Comparison of ENCODE assay signal across 8 mouse cellular contexts in the genomic region with DNA sequence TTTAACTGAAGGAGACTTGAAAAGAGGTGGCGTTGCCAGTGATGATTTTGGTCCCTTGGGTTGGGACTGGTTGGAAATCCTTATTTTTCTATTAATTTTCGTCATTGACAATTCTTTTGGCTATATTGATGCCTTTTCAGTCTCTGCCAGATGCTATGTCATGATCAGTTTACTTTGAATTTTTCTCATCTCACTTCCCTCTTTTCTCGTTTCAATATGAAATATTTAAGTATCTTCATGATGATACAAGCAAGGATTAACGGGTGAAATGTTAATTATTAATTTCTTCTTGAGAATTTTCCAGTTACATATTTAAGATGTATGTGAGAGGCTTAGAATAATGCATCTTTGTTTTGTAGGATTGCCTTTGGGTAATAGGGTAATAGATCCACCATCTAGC. TPM values are rescaled to one million over a fixed set of nuclear protein-coding genes. Genes with fewer than 3 reads are reported as not detected.
DNase-seq lines count a peak whose midpoint lies in the region; ATAC-seq lines count a peak whose summit lies in the region.

No protein-coding gene starts in this region.

- no peaks in the 10 kb centered on the region for H3K9me3 ChIP-seq in heart, embryonic 10.5 days
- no peaks in the 10 kb centered on the region for H3K9me3 ChIP-seq in forebrain, embryonic 12.5 days
- no peaks in the 10 kb centered on the region for H3K9me3 ChIP-seq in liver, embryonic 12.5 days (replicated peaks)

- H3K27me3 ChIP-seq in heart, embryonic 10.5 days (ENCODE audit: insufficient read depth, poor library complexity, severe bottlenecking): no peaks in the 10 kb centered on the region
- H3K27me3 ChIP-seq in forebrain, embryonic 12.5 days: peaks cover 3% of the 10 kb centered on the region
- 0 out of 2 replicates have a peak, but pooled peaks cover 8% of the 10 kb centered on the region for H3K27me3 ChIP-seq in liver, embryonic 12.5 days (replicated peaks)

- H3K36me3 ChIP-seq in heart, embryonic 10.5 days: no peaks in the 10 kb centered on the region
- H3K36me3 ChIP-seq in forebrain, embryonic 12.5 days (replicated peaks): no peaks in the 10 kb centered on the region
- H3K36me3 ChIP-seq in liver, embryonic 12.5 days: no peaks in the 10 kb centered on the region

- peak overlapping the region; percentile 99 for H3K4me3 ChIP-seq in heart, embryonic 10.5 days
- peak overlapping the region; percentile 97 for H3K4me3 ChIP-seq in forebrain, embryonic 12.5 days (replicated peaks)
- peak overlapping the region; percentile 98 for H3K4me3 ChIP-seq in liver, embryonic 12.5 days

- 24% methylated on average over 4 of the region's 4 CpGs for WGBS in heart, embryonic 10.5 days
- 26% methylated on average over 4 of the region's 4 CpGs for WGBS in forebrain, embryonic 12.5 days
- WGBS in liver, embryonic 12.5 days (ENCODE audit: insufficient replicate concordance): 16% methylated on average over 4 of the region's 4 CpGs

- peak overlapping the region; percentile 99 for H3K9ac ChIP-seq in forebrain, embryonic 12.5 days
- peak overlapping the region; percentile 99 for H3K9ac ChIP-seq in liver, embryonic 12.5 days

- H3K27ac ChIP-seq in heart, embryonic 10.5 days: peak overlapping the region; percentile 99
- peak overlapping the region; percentile 99 for H3K27ac ChIP-seq in forebrain, embryonic 12.5 days
- peak overlapping the region; percentile 100 for H3K27ac ChIP-seq in liver, embryonic 12.5 days

- no peak for ATAC-seq in forebrain, embryonic 12.5 days (ENCODE audit: low FRiP score)
- ATAC-seq in liver, embryonic 12.5 days: no peak
- no peak for ATAC-seq in inflammation-experienced regulatory T-cells, adult 6 months

- DNase-seq in heart, embryonic 10.5 days (ENCODE audit: low spot score): no peak
- DNase-seq in heart, adult 8-10 months (ENCODE audit: low spot score): no peak
- DNase-seq in A20 (ENCODE audit: low read depth, low spot score): peak; percentile 52
- DNase-seq in embryo, embryonic 11 days: no peak
- DNase-seq in gastrocnemius, adult 18-20 months (ENCODE audit: low spot score): no peak

- peaks cover 9% of the 10 kb centered on the region; the same call in 1 of the 2 replicates for H3K4me1 ChIP-seq in heart, embryonic 10.5 days
- peaks cover 17% of the 10 kb centered on the region for H3K4me1 ChIP-seq in forebrain, embryonic 12.5 days
- peaks cover 28% of the 10 kb centered on the region for H3K4me1 ChIP-seq in liver, embryonic 12.5 days

- peak overlapping the region; percentile 68 for H3K4me2 ChIP-seq in forebrain, embryonic 12.5 days
- peak overlapping the region; percentile 77 for H3K4me2 ChIP-seq in liver, embryonic 12.5 days

RNA-seq across cellular contexts. Expression of a gene that starts 0.8 kb away (rescaled TPM):
- polyA plus RNA-seq in heart, embryonic 10.5 days (2016; fragmentation: Nextera tagmentation; extraction: Ambion mirVana): 75.7 and 78.8 TPM in 2 replicates
- 10 to 100 TPM; 69.4 to 78.5 (median 76.5) TPM for total RNA-seq in heart, adult 8-10 months (2022)
- polyA plus RNA-seq in forebrain, embryonic 12.5 days (2016; fragmentation: Nextera tagmentation; extraction: Ambion mirVana): 55.7 and 59.6 TPM in 2 replicates
- polyA plus RNA-seq in liver, embryonic 12.5 days (2016; fragmentation: Nextera tagmentation; extraction: Ambion mirVana): 53.2 and 56.3 TPM in 2 replicates
- polyA plus RNA-seq in inflammation-experienced regulatory T-cells, adult 6 months (2017; shearing (Covaris generic)): 10 to 100 TPM; 62.3 to 77.2 (median 72.0) TPM
- total RNA-seq in gastrocnemius, adult 18-20 months (2021): 10 to 100 TPM; 54.7 to 60.4 TPM

RNA-seq across cellular contexts. Expression of a gene that starts 1.7 kb away (rescaled TPM):
- 89.5 and 106 TPM in 2 replicates for polyA plus RNA-seq in heart, embryonic 10.5 days (2016; fragmentation: Nextera tagmentation; extraction: Ambion mirVana)
- total RNA-seq in heart, adult 8-10 months (2022): 10 to 100 TPM; 60.7 to 63.9 (median 62.5) TPM
- polyA plus RNA-seq in forebrain, embryonic 12.5 days (2016; fragmentation: Nextera tagmentation; extraction: Ambion mirVana): 146 and 157 TPM in 2 replicates
- polyA plus RNA-seq in liver, embryonic 12.5 days (2016; fragmentation: Nextera tagmentation; extraction: Ambion mirVana): 60.7 and 62.0 TPM in 2 replicates
- 10 to 100 TPM; 12.0 to 13.4 (median 12.4) TPM for polyA plus RNA-seq in inflammation-experienced regulatory T-cells, adult 6 months (2017; shearing (Covaris generic))
- 10 to 100 TPM; 65.5 to 68.8 TPM for total RNA-seq in gastrocnemius, adult 18-20 months (2021)

RNA-seq across cellular contexts. Expression of a gene that starts 53.3 kb away (rescaled TPM):
- 1.6 and 2.4 TPM in 2 replicates for polyA plus RNA-seq in heart, embryonic 10.5 days (2016; fragmentation: Nextera tagmentation; extraction: Ambion mirVana)
- 1 to 10 TPM; 2.9 to 3.7 (median 3.4) TPM for total RNA-seq in heart, adult 8-10 months (2022)
- polyA plus RNA-seq in forebrain, embryonic 12.5 days (2016; fragmentation: Nextera tagmentation; extraction: Ambion mirVana): 4.4 and 6.3 TPM in 2 replicates
- polyA plus RNA-seq in liver, embryonic 12.5 days (2016; fragmentation: Nextera tagmentation; extraction: Ambion mirVana): 0.26 and 0.43 TPM in 2 replicates
- under 1 TPM in 2 of 3 experiments, not detected in 1; 0.13 to 0.20 TPM for polyA plus RNA-seq in inflammation-experienced regulatory T-cells, adult 6 months (2017; shearing (Covaris generic))
- 100 to 1,000 TPM in 1 of 2 experiments, 10 to 100 TPM in 1; 76.1 to 103 TPM for total RNA-seq in gastrocnemius, adult 18-20 months (2021)
